Mouse (Mus musculus) kidney, embryonic 15.5 days (tissue): ENCODE measurements around the gene Ndufv3. TPM values are rescaled to one million over a fixed set of nuclear protein-coding genes. Genes with fewer than 3 reads are reported as not detected.

Experiments
- microRNA-seq: library from miRNA; unstranded; fragments of <30 nt; microRNA quantifications from one replicate; pipeline ENCODE4, GENCODE M21; 2016
- polyA plus RNA-seq: library from polyadenylated mRNA; unstranded; fragments of >200 nt; fragmentation: Nextera tagmentation; extraction: Ambion mirVana; gene quantifications from 2 replicates; pipeline ENCODE4 v1.2.1, GENCODE M21; 2015

The Ndufv3 gene
- polyA plus RNA-seq, 1 experiment from 2014 or later = 261 TPM

Small RNAs within 50 kb of the gene (microRNA-seq; reads per million reads assigned to microRNA genes)
- gene Gm24970 = not detected

Other genes starting within 250 kb of the Ndufv3 start
- gene Rsph1, start 242.7 kb upstream of the Ndufv3 start, polyA plus RNA-seq = 2.0 and 2.4 TPM in 2 replicates
- gene Slc37a1, start 233.3 kb upstream of the Ndufv3 start, polyA plus RNA-seq = 3.0 and 3.9 TPM in 2 replicates
- gene Pde9a, start 133.9 kb upstream of the Ndufv3 start, polyA plus RNA-seq = 27.6 and 34.9 TPM in 2 replicates
- 46.5 and 49.6 TPM in 2 replicates for gene Wdr4, start 135 bp upstream of the Ndufv3 start, polyA plus RNA-seq
- 36.7 and 40.5 TPM in 2 replicates for gene Pknox1, start 44.6 kb downstream of the Ndufv3 start, polyA plus RNA-seq
- 3.1 and 3.2 TPM in 2 replicates for gene Cbs, start 117.1 kb downstream of the Ndufv3 start, polyA plus RNA-seq
- 335 and 336 TPM in 2 replicates for gene U2af1, start 138.8 kb downstream of the Ndufv3 start, polyA plus RNA-seq
- gene Cryaa, start 157.7 kb downstream of the Ndufv3 start, polyA plus RNA-seq = 0.38 TPM in 1 of 2 replicates, not detected in the other